Mouse (Mus musculus) forebrain, embryonic 11.5 days (tissue): Measurements from ENCODE around the gene Cbx8. TPM values are rescaled to one million over a fixed set of nuclear protein-coding genes. Genes with fewer than 3 reads are reported as not detected.

Experiments
- ATAC-seq: fragments of 200-750 bp; cut with Nextera tagmentation; replicated peaks from 2 replicates; pipeline ENCODE4 v1.8.0; 2017; ENCODE audit warnings: moderate TSS enrichment; ENCODE audit not compliant: low FRiP score
- DNase-seq: peaks from one replicate; pipeline ENCODE4 v3.0.0-alpha.2; 2017; ENCODE audit warnings: low spot score
- H3K27ac ChIP-seq: fragments of 300-500 bp; sonication (generic); 2 replicates; pipeline ENCODE4 v1.5.1; 2014; ENCODE audit warnings: low read depth, low read length
- H3K27me3 ChIP-seq: fragments of 300-500 bp; sonication (generic); 2 replicates; pipeline ENCODE4 v1.6.1; 2014; ENCODE audit warnings: mild to moderate bottlenecking, low read length, mixed read lengths; ENCODE audit not compliant: control insufficient read depth, insufficient read depth
- H3K36me3 ChIP-seq: fragments of 300-500 bp; sonication (generic); 2 replicates; pipeline ENCODE4 v1.6.1; 2014; ENCODE audit warnings: mild to moderate bottlenecking, low read length, moderate library complexity, mixed read lengths; ENCODE audit not compliant: control insufficient read depth, insufficient read depth
- H3K4me1 ChIP-seq: fragments of 300-500 bp; sonication (generic); replicated peaks from 2 replicates; pipeline ENCODE4 v1.6.1; 2014; ENCODE audit warnings: low read length, mixed read lengths; ENCODE audit not compliant: control insufficient read depth, insufficient read depth
- H3K4me2 ChIP-seq: fragments of 300-500 bp; sonication (generic); 2 replicates; pipeline ENCODE4 v1.6.1; 2014; ENCODE audit warnings: low read depth, mild to moderate bottlenecking, low read length, moderate library complexity, mixed read lengths; ENCODE audit not compliant: severe bottlenecking
- H3K4me3 ChIP-seq: fragments of 300-500 bp; sonication (generic); 2 replicates; pipeline ENCODE4 v1.5.1; 2014; ENCODE audit warnings: low read depth, low read length
- H3K9ac ChIP-seq: fragments of 300-500 bp; sonication (generic); 2 replicates; pipeline ENCODE4 v1.6.1; 2014; ENCODE audit warnings: low read length
- H3K9me3 ChIP-seq: fragments of 300-500 bp; sonication (generic); 2 replicates; pipeline ENCODE4 v1.6.1; 2016; ENCODE audit warnings: low read length, mixed read lengths; ENCODE audit not compliant: control insufficient read depth
- WGBS: fragments of 180-500 bp; shearing (Covaris S2); extraction: QIAGEN DNeasy Blood & Tissue Kit; methylation state at CpG from one replicate; pipeline ENCODE4 v1.1.7; 2014; 5-methylcytosine and 5-hydroxymethylcytosine counted together
- polyA plus RNA-seq: library from polyadenylated mRNA; unstranded; fragments of >200 nt; fragmentation: Nextera tagmentation; extraction: Ambion mirVana; gene quantifications from 2 replicates; pipeline ENCODE4 v1.2.1, GENCODE M21; 2014

Cbx8 gene
- polyA plus RNA-seq, 1 experiment from 2014 or later = 11.2 TPM

- Histone ChIP-seq H3K36me3 (no peaks in the 10 kb centered on the region), H3K4me3 (peak overlapping the region; percentile 21), H3K4me1 (peaks cover 10% of the 10 kb centered on the region; the same call in 1 of the 2 replicates), H3K27ac (no peak overlapping the region), H3K9me3 (no peaks in the 10 kb centered on the region), H3K9ac (peak overlapping the region; percentile 1; the same call in 1 of the 2 replicates), H3K4me2 (peak overlapping the region; percentile 51), H3K27me3 (peaks cover 7% of the 10 kb centered on the region; the same call in 1 of the 2 replicates)
- ATAC-seq (peak; percentile 76), DNase-seq (peak; percentile 98)
- 6% methylated on average over 30 of the region's 30 CpGs for WGBS
Measured at GRCm38 (mm10) chr11:118998540-118999265, 42.1 kb downstream of the Cbx8 start.

DNA sequence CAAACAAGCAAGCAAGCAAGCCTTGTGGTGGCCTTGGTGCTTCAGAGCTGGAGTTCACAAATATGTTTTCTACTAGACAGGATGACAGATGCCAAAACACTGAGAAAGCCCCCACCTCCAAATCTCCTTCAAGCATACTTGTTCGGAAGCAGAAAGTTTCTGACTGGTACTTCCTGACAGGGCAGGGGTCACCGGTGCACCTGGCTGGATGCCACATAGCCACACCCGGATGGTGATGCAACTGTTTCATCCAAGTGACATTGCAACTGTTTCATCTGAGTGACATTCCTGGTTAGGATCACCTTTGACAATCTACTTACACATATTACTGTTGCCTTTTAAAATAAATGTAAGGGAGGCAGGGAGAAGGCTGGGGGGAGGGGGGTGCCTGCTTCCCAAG, 43.6 kb downstream of the Cbx8 start:
- H3K36me3 ChIP-seq = no peaks in the 10 kb centered on the region
- ATAC-seq (no peak), DNase-seq (no peak)
- WGBS = 81% methylated on average over 3 of the region's 3 CpGs
- H3K9ac ChIP-seq = no peak overlapping the region
- H3K4me3 ChIP-seq = no peak overlapping the region
- H3K27me3 ChIP-seq = peaks cover 7% of the 10 kb centered on the region; the same call in 1 of the 2 replicates
- no peak overlapping the region for H3K27ac ChIP-seq
- H3K4me2 ChIP-seq = no peak overlapping the region
- H3K9me3 ChIP-seq = no peaks in the 10 kb centered on the region
- peaks cover 10% of the 10 kb centered on the region; the same call in 1 of the 2 replicates for H3K4me1 ChIP-seq

DNA sequence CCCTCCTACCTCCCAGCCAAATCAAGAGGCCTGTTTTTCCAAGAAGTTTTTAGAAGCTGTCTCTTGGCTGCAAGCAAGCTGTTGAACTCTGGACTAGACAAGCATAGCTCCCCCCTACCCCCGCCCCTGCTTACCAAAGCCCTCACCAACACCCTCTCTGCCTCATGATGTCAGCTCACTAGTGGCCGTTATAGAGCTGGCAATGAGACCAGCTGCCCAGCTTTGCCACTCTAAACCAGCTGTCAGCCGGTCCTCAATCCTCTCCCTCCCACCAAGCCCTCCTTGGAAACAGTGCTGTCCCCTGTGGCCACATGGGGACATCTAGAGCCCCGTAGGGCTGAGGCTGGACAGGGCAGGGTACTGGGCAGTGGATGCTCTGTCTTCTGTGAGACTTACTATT, 45.3 kb downstream of the Cbx8 start:
- Histone ChIP-seq H3K9ac (no peak overlapping the region), H3K9me3 (no peaks in the 10 kb centered on the region), H3K27me3 (peaks cover 7% of the 10 kb centered on the region; the same call in 1 of the 2 replicates), H3K4me3 (no peak overlapping the region), H3K27ac (no peak overlapping the region), H3K4me2 (no peak overlapping the region), H3K36me3 (no peaks in the 10 kb centered on the region), H3K4me1 (peaks cover 10% of the 10 kb centered on the region; the same call in 1 of the 2 replicates)
- 29% methylated on average over 4 of the region's 4 CpGs for WGBS
- DNase-seq (no peak), ATAC-seq (no peak)

DNA sequence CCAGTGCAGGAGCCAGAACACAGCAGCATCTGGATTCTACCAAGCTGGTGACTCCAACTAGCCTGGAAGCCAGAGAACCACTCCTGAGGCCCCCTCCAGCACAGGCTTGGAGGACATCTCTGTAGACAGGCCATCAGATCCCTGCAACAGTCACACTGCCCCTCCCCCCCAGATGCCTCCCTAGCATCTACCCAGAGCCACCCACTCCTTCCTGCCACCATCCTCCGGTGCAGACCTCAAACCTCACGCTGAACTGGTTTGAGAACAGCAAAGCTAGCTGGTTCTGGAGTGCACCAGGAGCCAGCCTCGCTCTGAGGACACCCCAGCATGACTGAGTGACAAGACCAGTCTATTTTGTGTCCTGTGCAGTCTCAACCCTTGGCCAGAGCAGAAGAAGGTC, 48.0 kb downstream of the Cbx8 start:
- H3K9me3 ChIP-seq = no peaks in the 10 kb centered on the region
- DNase-seq = no peak
- H3K4me2 ChIP-seq = no peak overlapping the region
- no peaks in the 10 kb centered on the region for H3K36me3 ChIP-seq
- H3K4me3 ChIP-seq = no peak overlapping the region
- 88% methylated on average over 3 of the region's 3 CpGs for WGBS
- no peak for ATAC-seq
- H3K9ac ChIP-seq = no peak overlapping the region
- no peak overlapping the region for H3K27ac ChIP-seq
- no peaks in the 10 kb centered on the region for H3K4me1 ChIP-seq
- H3K27me3 ChIP-seq = no peaks in the 10 kb centered on the region

DNA sequence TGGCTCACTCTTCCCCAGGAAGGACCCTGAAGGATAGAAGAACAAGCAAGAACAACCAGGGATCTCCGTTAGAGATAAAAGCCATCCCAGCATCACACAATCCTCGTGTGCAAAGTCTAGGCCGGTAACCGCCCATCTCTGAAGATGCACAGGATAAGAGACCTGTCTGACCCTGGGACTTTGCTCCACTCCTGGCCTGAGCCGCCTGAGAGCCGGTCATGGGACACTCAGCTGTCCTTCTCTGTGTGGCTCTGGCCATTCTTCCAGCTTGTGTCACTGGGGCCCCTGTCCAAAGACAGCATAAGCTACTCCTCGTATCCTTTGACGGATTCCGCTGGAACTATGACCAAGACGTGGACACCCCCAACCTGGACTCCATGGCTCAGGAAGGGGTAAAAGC, 52.8 kb downstream of the Cbx8 start, which contains the start of gene Enpp7:
Gene Enpp7 (plus strand): TSS at position 190 of the 400 bp plus-strand sequence.
- 88% methylated on average over 10 of the region's 10 CpGs for WGBS
- H3K4me2 ChIP-seq = no peak within 1 kb of the TSS
- H3K4me1 ChIP-seq = no peaks in the 10 kb centered on the region
- no peak within 1 kb of the TSS for H3K4me3 ChIP-seq
- H3K27me3 ChIP-seq = no peaks in the 10 kb centered on the region
- H3K36me3 ChIP-seq = no peaks in the 10 kb centered on the region
- DNase-seq = no peak
- no peak within 1 kb of the TSS for H3K9ac ChIP-seq
- H3K27ac ChIP-seq = no peak within 1 kb of the TSS
- no peak for ATAC-seq
- no peaks in the 10 kb centered on the region for H3K9me3 ChIP-seq

Other genes starting within 250 kb of the Cbx8 start
- gene Rbfox3, start 129.4 kb downstream of the Cbx8 start, polyA plus RNA-seq = 6.9 and 8.8 TPM in 2 replicates
- gene Enpp7, start 52.8 kb downstream of the Cbx8 start, polyA plus RNA-seq = not detected in 2 replicates
- 101 and 103 TPM in 2 replicates for gene Cbx2, start 18.0 kb downstream of the Cbx8 start, polyA plus RNA-seq
- 6.4 and 7.0 TPM in 2 replicates for gene Cbx4, start 45.3 kb upstream of the Cbx8 start, polyA plus RNA-seq
- 20.4 and 20.8 TPM in 2 replicates for gene Tbc1d16, start 187.5 kb upstream of the Cbx8 start, polyA plus RNA-seq
- 19.5 and 22.1 TPM in 2 replicates for gene Ccdc40, start 187.6 kb upstream of the Cbx8 start, polyA plus RNA-seq
- gene Gaa, start 226.9 kb upstream of the Cbx8 start, polyA plus RNA-seq = 28.4 and 28.7 TPM in 2 replicates